Mouse (Mus musculus) heart, postnatal 36 days (tissue): ENCODE results near the gene Msh4. TPM values are rescaled to one million over a fixed set of nuclear protein-coding genes. Genes with fewer than 3 reads are reported as not detected.

Experiments
- DNase-seq, 2 experiments: peaks; one replicate each; pipeline ENCODE4 v3.0.0; 2021 to 2022
- intact Hi-C: fragments of 180-260 bp; cut with DNase I; formaldehyde crosslinking; loops from one replicate; pipeline ENCODE4 v1.15.1; 2025
- total RNA-seq, 2 experiments: library from RNA; stranded (reverse); gene quantifications; 2 replicates each; pipeline ENCODE4 v1.2.3; 2021

Gene Msh4
- total RNA-seq, 2 experiments from 2014 or later: 0.14 TPM; not detected in 1

GRCm38 (mm10) chr3:153823671-153824515 lies 82.0 kb downstream of the Msh4 start:
- DNase-seq: no peak
- intact Hi-C loops: no loop called here

- intact Hi-C loops: no loop called here
- no peak for DNase-seq
Observed at GRCm38 (mm10) chr3:153819438-153819837, 86.5 kb downstream of the Msh4 start.

DNA sequence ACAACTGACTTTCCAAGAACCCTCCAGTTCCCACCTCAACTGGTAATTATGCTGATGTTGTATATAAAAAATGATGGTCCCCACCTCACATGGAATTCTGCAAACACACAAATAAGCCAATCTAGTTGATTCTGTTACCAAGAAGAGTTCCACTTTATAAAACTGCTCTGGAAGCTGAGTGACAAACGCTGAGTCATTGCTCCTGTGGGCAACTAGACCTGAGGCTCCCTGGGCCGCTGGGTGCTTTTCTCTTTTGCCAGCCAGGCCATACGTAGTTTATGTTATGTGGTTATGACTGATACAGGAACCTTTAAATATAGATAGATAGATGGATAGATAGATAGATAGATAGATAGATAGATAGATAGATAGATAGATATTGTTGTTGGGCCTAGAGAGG lies 87.2 kb downstream of the Msh4 start:
- intact Hi-C loops: no loop called here
- no peak for DNase-seq

GRCm38 (mm10) chr3:153817376-153817890 lies 88.5 kb downstream of the Msh4 start:
- no peak for DNase-seq
- intact Hi-C loops: no loop called here

DNA sequence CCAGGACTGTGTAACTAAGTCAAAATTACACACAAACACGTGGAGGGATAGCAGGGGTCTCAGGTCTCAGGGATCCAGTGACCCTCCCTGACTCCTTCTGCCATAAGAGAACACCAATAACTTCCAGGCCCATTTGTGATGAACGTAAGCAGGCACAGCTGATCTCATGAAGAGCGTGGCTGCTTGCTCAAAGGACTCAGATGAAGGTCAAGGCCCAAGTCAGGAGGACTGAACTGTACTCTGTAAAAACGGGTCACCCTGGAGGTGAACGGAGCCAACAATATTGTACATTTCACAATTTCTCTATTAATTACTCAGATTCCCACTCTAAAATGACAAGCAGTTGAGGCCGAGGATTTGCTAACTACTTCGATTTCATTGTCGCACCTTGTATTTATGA lies 91.9 kb downstream of the Msh4 start:
- no peak for DNase-seq
- intact Hi-C loops: no loop called here

DNA sequence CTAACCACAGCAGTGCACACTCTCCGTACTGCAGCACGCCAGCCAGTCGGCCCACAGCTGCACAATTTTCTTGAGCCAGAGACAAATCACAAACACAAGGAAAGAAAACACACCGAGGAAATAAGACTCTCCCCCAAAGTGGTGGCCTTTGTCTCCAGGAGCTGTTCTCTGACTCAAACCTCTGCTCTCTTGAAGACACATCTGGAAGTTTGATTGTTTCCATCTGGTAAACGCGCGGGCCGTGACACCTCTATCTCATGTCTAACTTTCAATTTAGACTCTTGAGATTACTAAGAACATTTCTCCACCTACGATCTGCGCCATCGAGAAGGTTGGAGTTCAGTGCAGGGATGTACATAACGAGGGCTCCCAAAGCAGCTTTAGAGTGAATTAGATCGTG lies 97.5 kb downstream of the Msh4 start:
- intact Hi-C loops: loop anchor here (10.0 kb wide), 1 partner anchor 1024 kb away; no protein-coding TSS in a partner anchor
- no peak for DNase-seq

GRCm38 (mm10) chr3:153807444-153808149 lies 98.3 kb downstream of the Msh4 start:
- intact Hi-C loops: loop anchor here (2.0 to 10.0 kb wide), 2 partner anchors 149 to 1023 kb away; no protein-coding TSS in a partner anchor
- no peak for DNase-seq

Other genes starting within 250 kb of the Msh4 start
- 1 to 10 TPM; 4.1 to 6.6 TPM for gene St6galnac3, start 181.0 kb downstream of the Msh4 start, total RNA-seq
- gene Asb17, start 61.9 kb downstream of the Msh4 start, total RNA-seq: not detected
- gene Rabggtb, start 6.9 kb upstream of the Msh4 start, total RNA-seq: 10 to 100 TPM; 92.9 to 93.6 TPM
- gene Acadm, start 38.5 kb upstream of the Msh4 start, total RNA-seq: 1,000 to 10,000 TPM; 1,212 to 1,313 TPM
- not detected for gene Slc44a5, start 67.3 kb upstream of the Msh4 start, total RNA-seq